Mouse (Mus musculus) thymus, postnatal 14 days (tissue): Measurements from ENCODE around the gene Fras1.

Experiments used
- DNase-seq: peaks from one replicate; pipeline ENCODE4 v3.0.0; 2021

Gene Fras1

GRCm38 (mm10) chr5:96595793-96596192 lies 222.0 kb downstream of the Fras1 start:
- no peak for DNase-seq

DNA sequence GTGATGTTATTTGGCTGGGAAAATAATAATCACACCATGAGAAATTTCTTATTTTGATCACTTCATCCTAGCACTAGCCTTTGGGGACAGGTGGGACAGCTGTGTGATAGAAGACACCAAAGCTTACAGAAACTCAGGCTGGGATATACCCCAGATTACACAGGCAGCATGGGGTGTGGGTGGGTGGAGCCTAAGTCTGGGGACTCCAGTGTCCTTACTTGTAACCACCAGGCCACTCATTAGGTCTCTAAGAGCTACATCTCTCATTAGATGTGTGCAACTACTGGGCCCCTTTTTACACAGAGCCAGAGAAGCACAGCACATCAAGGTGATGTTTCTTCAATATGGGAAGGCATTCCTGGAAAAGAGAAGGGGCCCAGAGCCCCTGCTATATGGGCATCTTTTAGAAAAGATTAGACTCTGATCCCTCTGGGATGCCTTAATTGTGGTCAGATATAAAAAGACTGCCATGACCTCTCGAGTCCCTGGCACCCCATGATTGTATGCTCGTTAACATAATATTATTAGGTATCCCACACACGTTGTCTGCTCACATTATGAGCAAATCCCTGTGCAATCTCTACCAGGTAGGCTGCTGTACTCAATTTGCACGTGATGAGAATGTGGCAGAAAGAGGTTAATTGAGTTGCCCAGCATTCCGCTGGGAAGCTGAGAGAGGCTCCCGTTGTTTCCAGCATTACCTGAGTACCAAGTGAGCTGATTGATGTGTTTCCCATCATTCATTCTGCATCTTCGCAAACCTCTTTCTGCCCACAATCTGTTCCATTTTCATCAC lies 230.4 kb downstream of the Fras1 start:
- no peak for DNase-seq

DNA sequence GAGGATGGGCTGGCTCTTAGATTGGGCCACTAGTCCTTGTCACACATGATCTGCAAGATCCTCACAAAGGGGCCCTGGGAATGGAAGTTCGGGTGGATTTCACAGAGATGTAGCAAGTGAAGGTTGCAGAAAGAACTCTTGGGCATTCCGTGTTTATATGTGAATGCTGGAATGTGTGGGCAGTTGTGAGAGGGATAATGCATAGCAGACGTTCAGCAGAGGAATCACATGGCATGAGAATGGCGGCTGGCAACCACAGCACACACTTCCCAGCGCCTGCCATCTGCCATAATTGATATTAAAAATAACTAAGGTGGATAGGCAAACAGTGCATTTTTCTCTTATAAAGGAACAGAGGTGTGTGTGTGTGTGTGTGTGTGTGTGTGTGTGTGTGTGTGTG lies 234.3 kb downstream of the Fras1 start:
- no peak for DNase-seq

DNA sequence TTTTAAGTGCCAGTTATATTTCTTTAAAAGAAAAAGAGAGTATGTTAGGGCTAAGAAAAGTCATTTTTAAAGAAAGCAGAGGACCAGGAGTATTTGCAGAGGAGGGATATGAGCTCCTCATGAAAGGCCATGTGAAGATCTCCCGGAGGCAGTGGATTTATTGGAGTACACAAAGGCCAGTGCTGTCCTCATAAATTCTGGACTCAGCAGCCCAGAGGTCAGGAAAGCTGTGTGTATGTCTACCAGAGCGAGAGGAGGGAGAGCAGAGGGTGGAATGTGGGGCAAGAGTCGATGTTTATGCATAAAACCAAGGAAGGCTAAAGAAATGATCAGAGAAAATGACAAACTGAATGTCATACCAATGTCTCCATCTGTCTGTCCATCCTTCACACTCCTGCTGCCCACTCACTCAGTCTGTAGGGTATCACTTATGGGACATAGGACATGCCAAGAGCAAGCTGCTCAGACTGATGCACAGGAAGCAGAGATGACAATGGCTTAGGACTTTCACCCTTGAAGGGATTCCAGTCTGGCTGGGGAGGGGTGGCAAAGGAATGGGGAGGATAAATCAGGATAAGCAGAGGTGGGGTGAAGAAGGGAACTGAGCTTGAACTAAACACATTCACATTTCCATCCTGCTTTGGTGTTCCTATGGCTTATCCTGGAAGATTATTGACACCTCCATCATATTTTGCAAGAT lies 235.0 kb downstream of the Fras1 start:
- no peak for DNase-seq

DNA sequence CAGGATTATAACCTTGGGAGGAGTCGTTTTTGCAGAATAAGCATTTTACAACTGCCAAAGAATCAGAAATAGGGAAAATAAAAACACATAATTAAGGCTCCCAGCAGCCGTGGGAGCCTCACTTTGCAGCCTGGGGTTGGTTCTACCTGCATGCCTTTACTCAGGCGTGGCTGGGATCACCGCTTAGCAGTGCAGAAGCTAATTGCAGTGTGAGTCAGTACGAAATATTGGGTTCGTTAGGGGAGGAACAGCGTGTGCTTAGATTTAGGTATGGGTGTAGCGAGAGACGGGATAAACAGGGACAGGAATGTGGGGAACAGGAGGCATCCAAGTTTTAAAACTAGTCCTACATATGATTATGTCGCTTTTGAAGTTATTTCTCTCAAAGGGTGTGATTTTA lies 238.3 kb downstream of the Fras1 start:
- DNase-seq: no peak

GRCm38 (mm10) chr5:96616954-96617646 lies 243.3 kb downstream of the Fras1 start:
- no peak for DNase-seq

- no peak for DNase-seq
Measured at GRCm38 (mm10) chr5:96618008-96618407, 244.3 kb downstream of the Fras1 start.

DNA sequence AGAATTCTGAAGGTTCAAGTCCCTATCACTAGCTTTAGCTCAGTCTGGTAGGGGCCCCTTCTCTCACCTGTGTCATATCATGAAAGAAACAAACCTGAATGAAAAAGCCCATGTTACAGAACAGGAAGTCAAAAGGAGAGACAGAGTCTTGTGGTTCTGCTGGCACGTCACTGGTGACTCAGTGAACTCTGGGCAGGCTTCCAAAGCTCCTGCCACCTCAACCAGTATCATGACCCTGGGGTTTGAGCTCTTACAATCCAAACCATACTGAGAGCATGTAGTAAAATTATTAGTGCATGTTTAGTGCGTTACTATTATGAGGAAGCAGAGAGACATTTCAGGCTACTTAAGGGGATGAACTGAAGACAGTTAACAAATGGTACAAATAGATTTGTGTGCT lies 246.5 kb downstream of the Fras1 start:
- no peak for DNase-seq

- no peak for DNase-seq
Measured at GRCm38 (mm10) chr5:96620618-96621017, 246.9 kb downstream of the Fras1 start.

DNA sequence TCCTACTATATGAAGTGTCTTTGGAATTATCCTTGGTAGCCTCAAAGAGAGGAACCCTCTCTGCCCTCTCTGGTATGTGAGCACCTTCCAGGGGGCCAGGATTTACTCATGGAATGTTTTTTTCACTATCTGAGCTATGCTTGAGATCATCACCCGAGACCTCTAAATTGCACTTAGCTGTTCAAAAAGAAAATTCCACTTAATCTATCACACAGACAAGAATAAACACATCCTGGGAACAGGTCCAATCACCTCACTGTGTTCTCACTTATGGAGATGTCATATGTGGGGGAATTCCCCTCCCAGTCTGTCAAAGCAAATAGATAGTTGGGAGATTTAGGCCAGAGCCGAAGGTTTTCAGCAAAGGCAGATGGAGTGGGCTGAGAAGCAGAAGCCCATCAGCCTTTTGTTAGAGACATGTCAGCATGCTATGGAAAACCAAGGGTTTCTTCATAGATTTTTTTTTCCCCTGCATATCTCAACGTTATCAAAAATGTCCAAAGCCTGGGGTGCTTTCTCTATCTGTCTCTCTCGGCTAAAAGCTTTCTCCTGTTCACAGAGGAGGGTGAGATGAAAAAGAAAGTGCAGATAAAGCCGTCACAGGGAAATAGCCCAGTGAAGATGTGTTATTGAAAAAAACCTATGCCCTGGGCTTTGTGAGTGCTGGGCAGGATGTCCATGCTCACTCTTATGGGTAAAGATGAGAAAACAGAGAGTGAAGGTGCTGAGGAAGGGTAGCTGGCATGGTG lies 249.0 kb downstream of the Fras1 start:
- DNase-seq: no peak

DNA sequence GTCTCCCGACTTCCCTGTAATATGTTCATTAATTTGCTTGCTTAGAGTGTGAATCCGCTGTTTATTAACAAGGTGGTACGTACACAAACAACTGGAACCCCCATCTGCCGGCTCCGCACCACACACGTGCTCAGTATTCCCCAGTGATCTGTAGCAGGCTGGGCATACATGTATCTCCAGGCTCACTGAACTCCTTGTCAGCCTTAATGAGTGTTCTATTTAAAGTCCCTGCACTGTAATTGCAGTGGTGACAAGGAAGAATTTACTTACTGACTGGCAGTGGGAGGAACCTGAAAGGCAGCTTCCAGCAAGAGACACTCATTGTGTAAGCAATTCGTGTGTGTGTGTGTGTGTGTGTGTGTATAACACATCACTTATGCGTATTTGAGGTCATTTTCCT lies 256.1 kb downstream of the Fras1 start:
- no peak for DNase-seq

DNA sequence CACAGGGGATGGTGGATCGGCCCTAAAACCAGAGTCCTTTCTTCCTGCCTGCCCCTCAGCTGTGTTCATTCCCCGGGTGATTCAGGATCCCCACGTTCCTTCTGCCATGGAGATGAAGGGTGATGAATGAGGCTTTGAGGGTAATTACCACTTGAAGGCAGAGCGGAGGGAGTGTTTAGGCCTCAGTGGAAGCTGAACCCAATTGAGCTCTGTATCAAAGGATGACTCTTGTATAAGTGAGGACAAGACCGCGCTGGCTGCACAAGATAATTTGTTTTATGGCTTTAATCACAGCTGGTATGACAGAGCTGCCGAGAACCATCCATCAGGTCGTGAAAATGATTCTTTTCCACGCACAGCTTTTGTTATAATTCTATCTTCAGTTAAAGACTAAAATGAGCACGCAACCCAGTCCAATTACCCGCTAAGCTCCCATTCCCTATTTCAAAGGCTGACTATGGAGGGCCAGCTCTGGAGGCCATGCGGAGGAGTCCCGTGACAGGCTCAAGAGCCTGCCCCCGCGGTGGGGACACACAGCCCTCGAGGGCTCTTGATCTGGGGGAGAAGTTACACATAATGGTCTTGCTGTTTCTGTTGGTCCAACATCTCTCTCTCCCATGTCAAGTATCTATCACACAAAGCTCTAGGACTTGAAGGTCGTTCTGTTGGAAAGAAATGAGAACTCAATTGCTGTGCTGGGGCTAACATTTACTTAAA lies 261.5 kb downstream of the Fras1 start:
- DNase-seq: no peak

GRCm38 (mm10) chr5:96635866-96636265 lies 262.1 kb downstream of the Fras1 start:
- no peak for DNase-seq

DNA sequence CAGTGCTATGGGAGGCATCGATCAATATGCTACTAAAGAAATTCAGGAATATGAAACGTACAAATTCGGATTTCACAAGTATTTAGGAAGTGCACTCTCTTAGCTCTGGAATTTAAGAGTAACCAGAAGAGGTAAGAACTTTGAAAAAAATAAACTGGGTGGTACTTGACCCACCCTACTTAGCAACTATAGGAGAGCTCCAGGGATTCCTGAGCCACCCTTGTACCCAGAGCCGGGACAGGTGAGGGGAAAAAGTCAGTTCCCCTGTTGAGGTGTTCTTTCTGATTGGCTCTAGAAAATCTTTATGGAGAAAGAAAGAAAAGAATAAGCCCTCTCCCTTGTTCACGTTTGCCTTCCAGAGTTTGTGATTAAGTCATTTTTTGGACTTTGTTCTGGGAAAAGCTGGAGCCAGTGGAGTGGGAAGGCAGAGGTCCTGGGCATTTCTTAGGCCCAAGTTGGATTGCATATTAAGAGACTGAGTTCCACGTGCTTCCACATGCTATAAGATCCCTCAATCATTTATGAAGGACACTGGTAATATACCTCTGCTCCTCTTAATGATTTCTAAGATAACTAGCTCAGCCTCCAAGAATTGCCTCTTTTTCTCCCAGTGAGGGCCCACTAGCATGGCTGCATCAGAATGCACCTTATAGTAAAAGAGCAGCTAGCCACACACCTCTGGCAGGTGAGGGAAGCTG lies 265.6 kb downstream of the Fras1 start:
- DNase-seq: no peak

DNA sequence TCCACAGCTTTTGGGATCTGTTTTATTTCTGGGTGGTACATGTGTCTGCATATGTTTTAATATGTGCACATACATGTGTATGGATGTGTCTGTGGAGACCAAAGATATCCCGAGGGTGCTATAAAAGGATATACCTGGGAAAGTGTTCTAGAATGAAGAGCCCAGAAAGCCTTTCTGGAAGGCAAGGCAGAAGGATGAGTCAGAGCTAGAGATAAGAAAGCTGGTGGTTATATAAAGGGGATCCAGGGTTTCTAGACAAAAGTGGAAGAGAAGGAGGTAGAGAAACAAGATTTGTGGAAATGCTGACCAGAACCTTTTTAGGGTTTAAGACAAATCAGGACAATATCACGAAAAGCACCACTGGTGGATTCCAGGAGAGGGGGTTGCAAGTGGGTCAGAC lies 267.5 kb downstream of the Fras1 start:
- DNase-seq: no peak

- no peak for DNase-seq
Measured at GRCm38 (mm10) chr5:96675676-96676075, 301.9 kb downstream of the Fras1 start.

DNA sequence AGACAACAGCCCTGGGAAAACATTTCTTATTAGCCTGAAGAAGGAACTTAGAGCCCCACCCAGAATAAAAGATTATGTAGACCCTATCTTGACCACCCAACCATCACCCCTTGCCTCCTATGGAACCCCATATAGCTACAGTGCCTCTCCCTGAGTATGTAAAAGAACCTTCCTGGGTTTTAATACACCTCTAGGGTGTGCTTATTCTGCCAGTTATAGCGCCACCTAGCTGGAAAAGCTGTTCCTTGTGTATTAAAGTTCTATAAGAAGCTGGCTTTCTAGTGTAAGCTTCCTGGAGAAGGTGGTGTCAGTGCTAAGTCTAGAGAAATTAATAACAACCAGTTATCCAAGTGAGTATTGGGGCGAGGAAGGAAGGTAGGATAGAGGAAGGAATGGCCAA lies 303.7 kb downstream of the Fras1 start:
- no peak for DNase-seq

DNA sequence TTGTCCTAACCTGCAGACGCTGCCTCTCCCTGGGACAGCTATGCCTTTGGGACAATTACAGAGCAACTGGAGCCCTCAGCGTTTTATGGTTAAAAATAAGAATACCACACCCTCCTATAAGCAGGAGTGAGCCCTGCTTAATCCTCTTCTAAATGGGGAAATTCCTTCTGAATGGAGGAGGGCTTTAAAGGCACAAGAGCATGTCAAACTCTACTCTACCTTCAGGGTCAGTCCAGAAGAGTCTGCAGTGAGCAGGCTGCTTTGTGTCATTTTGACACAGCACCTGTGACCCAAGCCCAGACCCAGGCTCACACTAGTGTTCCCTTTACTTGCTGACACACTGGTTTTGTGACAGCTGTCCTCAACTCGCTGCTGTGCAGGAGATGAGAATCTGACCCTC lies 307.3 kb downstream of the Fras1 start:
- no peak for DNase-seq

DNA sequence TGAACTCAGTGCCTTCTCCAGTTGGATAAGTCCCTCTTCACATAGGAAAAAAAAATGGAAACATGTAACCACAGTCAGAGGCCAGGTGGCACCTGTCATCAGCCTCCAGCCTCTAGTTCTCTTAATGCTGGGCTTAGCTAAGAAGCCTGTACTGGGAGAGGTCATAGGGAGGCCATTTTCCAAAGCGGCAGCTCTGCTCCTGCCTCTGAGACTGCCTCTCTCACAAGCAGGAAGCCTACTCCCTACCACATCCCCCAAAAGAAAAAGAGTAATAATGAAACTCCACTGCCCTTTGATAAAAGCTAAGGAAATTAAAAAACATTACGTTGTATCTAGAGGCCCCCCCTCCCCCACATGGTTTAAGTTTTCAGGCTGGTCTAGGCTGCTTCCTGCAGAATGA lies 309.0 kb downstream of the Fras1 start:
- no peak for DNase-seq

- no peak for DNase-seq
Measured at GRCm38 (mm10) chr5:96688885-96689284, 315.1 kb downstream of the Fras1 start.

DNA sequence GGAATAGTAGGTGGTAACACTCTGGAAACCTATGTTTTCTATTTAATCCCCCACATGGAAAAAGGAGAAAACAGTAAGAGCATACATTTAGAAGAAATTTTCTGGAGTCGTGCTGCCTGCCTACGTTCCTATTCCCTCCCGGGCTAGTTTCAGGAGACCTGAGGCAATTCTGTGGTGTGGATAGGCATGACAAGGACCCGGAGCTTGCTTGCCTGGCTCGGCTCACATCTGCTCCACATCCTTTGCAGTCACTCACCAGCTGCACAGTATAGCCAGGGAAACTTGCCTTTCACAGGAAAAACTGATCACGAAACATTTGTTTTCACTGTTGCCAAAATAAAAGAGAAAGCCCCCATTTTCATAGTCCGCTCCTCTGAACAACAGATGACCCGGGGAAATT lies 325.2 kb downstream of the Fras1 start:
- DNase-seq: no peak
